ENCODE assay signal across 9 mouse cellular contexts in the genomic region with DNA sequence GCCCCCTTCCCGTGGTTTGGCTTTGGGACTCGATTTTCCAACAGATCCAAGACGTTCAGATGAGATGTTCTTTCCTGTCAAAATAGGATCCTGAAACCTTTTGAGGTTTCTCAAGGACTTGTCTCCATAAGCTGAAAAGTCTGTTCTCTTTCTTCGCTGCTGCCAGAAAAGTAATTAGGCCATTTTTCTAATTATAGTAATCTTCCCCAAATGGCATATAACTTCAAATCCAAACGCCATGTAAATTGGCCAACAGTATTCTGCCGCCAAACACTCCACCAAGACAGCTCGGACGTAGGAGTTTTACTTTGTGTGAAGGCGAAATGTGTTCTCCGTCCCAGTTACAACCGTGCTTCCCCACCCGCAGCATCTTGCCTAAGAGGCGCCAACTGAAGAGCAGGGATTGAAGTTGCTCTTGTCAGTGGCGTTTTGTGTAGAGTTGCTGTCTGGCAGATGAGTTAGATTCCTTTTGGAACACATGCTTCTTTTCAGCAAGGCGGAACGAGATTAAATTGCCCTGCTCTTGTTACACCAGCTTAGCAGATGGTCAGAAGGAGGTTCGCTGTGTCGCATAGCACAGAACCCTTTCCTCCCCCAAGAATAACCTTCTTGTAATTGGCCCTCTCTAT.
DNase-seq lines count a peak whose midpoint lies in the region; ATAC-seq lines count a peak whose summit lies in the region.
"Had no signal": no experiment of that assay in that cellular context is flagged by ENCODE, and none has a peak within 500 bp of the region (broad histone marks: within the 10 kb centered on the region; RNA-seq: fewer than 3 reads in every experiment).

No protein-coding gene starts in this region.

- no peaks in the 10 kb centered on the region for H3K4me1 ChIP-seq in neural tube, embryonic 11.5 days (ENCODE audit: control insufficient read depth, insufficient read depth, low read length)
- peaks cover 40% of the 10 kb centered on the region for H3K4me1 ChIP-seq in embryonic facial prominence, embryonic 10.5 days
- peaks cover 17% of the 10 kb centered on the region; the same call in 1 of the 2 replicates for H3K4me1 ChIP-seq in intestine, embryonic 14.5 days (replicated peaks; ENCODE audit: control insufficient read depth, insufficient read depth, low read length)
- no peaks in the 10 kb centered on the region for H3K4me1 ChIP-seq in liver, embryonic 16.5 days (ENCODE audit: control insufficient read depth, low read depth, low read length)

- ATAC-seq in neural tube, embryonic 11.5 days (ENCODE audit: insufficient read depth, low FRiP score, low TSS enrichment): peak; percentile 41; the same call in 1 of the 2 replicates
- ATAC-seq in intestine, embryonic 14.5 days (replicated peaks; ENCODE audit: low FRiP score, low TSS enrichment, low read depth): no peak; the same call in 1 of the 2 replicates
- ATAC-seq in liver, embryonic 16.5 days (ENCODE audit: low read depth): no peak
- no peak for ATAC-seq in granulocyte monocyte progenitor cell, adult 5-6 weeks (replicated peaks; ENCODE audit: poor library complexity, severe bottlenecking)

- H3K27ac ChIP-seq in neural tube, embryonic 11.5 days (ENCODE audit: low read depth, low read length): 0 out of 2 replicates have a peak overlapping the region, but pooled peaks have one; percentile 10
- peak overlapping the region; percentile 80 for H3K27ac ChIP-seq in embryonic facial prominence, embryonic 10.5 days (replicated peaks)
- H3K27ac ChIP-seq in intestine, embryonic 14.5 days (ENCODE audit: low read depth): peak overlapping the region; percentile 52
- H3K27ac ChIP-seq in liver, embryonic 16.5 days (ENCODE audit: low read length): no peak overlapping the region
- H3K27ac ChIP-seq: macrophage had no signal

- H3K4me3 ChIP-seq in neural tube, embryonic 11.5 days (ENCODE audit: low read depth, low read length): peak overlapping the region; percentile 14
- H3K4me3 ChIP-seq in embryonic facial prominence, embryonic 10.5 days: peak overlapping the region; percentile 45
- peak overlapping the region; percentile 22 for H3K4me3 ChIP-seq in intestine, embryonic 14.5 days (ENCODE audit: low read depth, low read length)
- no peak overlapping the region for H3K4me3 ChIP-seq in liver, embryonic 16.5 days (ENCODE audit: low read depth, low read length)

- no peaks in the 10 kb centered on the region for H3K36me3 ChIP-seq in neural tube, embryonic 11.5 days (ENCODE audit: control insufficient read depth, insufficient read depth, low read length)
- H3K36me3 ChIP-seq in embryonic facial prominence, embryonic 10.5 days (replicated peaks): no peaks in the 10 kb centered on the region
- no peaks in the 10 kb centered on the region for H3K36me3 ChIP-seq in intestine, embryonic 14.5 days (ENCODE audit: control insufficient read depth, insufficient read depth, low read length)
- H3K36me3 ChIP-seq in liver, embryonic 16.5 days (ENCODE audit: control insufficient read depth, insufficient read depth): no peaks in the 10 kb centered on the region

- H3K9me3 ChIP-seq in neural tube, embryonic 11.5 days (ENCODE audit: control insufficient read depth, low read length): no peaks in the 10 kb centered on the region
- no peaks in the 10 kb centered on the region for H3K9me3 ChIP-seq in embryonic facial prominence, embryonic 10.5 days
- no peaks in the 10 kb centered on the region for H3K9me3 ChIP-seq in intestine, embryonic 14.5 days (ENCODE audit: control insufficient read depth, low read length)
- no peaks in the 10 kb centered on the region for H3K9me3 ChIP-seq in liver, embryonic 16.5 days (replicated peaks; ENCODE audit: control insufficient read depth, low read length)

- no peaks in the 10 kb centered on the region for H3K27me3 ChIP-seq in neural tube, embryonic 11.5 days (ENCODE audit: control insufficient read depth, insufficient read depth, low read length)
- H3K27me3 ChIP-seq in embryonic facial prominence, embryonic 10.5 days (replicated peaks; ENCODE audit: low read depth, poor library complexity, severe bottlenecking): no peaks in the 10 kb centered on the region
- no peaks in the 10 kb centered on the region for H3K27me3 ChIP-seq in intestine, embryonic 14.5 days (replicated peaks; ENCODE audit: control insufficient read depth, insufficient read depth, low read length)
- H3K27me3 ChIP-seq in liver, embryonic 16.5 days (ENCODE audit: control insufficient read depth, insufficient read depth, low read depth, low read length): peaks cover 3% of the 10 kb centered on the region

- peak overlapping the region; percentile 49 for H3K4me2 ChIP-seq in neural tube, embryonic 11.5 days (ENCODE audit: low read depth)
- peak overlapping the region; percentile 58 for H3K4me2 ChIP-seq in intestine, embryonic 14.5 days (ENCODE audit: low read length)
- H3K4me2 ChIP-seq in liver, embryonic 16.5 days (ENCODE audit: low read depth, low read length): 0 out of 2 replicates have a peak overlapping the region, but pooled peaks have one; percentile 20

- H3K9ac ChIP-seq in neural tube, embryonic 11.5 days (ENCODE audit: low read length): peak overlapping the region; percentile 39
- H3K9ac ChIP-seq in intestine, embryonic 14.5 days (ENCODE audit: low read length): 0 out of 2 replicates have a peak overlapping the region, but pooled peaks have one; percentile 20
- H3K9ac ChIP-seq in liver, embryonic 16.5 days (ENCODE audit: low read depth, low read length): no peak overlapping the region

- DNase-seq in neural tube, embryonic 11.5 days (ENCODE audit: low spot score): peak; percentile 33
- no peak for DNase-seq in neural tube, embryonic 10.5 days (ENCODE audit: extremely low spot score, low spot score)
- DNase-seq in embryonic facial prominence, embryonic 10.5 days (ENCODE audit: low spot score): peak; percentile 64
- peak; percentile 72 for DNase-seq in intestine, embryonic 14.5 days (ENCODE audit: low spot score)
- DNase-seq in skeletal muscle tissue, adult 2 months (ENCODE audit: low read depth, low spot score): peak; percentile 23
- no peak for DNase-seq in ovary, adult 18-20 months (ENCODE audit: low spot score)

- WGBS in neural tube, embryonic 11.5 days: 19% methylated on average over 18 of the region's 18 CpGs
- 18% methylated on average over 18 of the region's 18 CpGs for WGBS in embryonic facial prominence, embryonic 10.5 days
- 13% methylated on average over 18 of the region's 18 CpGs for WGBS in intestine, embryonic 14.5 days
- WGBS in liver, embryonic 16.5 days (ENCODE audit: insufficient replicate concordance): 32% methylated on average over 18 of the region's 18 CpGs

Comparison
In these comparisons a context has a peak if more than half of its experiments do, and no peak if none do; other contexts are left out.
1. DNase-seq: peak in neural tube, embryonic 11.5 days (single experiment), embryonic facial prominence, embryonic 10.5 days (single experiment), intestine, embryonic 14.5 days (single experiment) and skeletal muscle tissue, adult 2 months (single experiment); none in neural tube, embryonic 10.5 days (single experiment) and ovary, adult 18-20 months (single experiment).
2. Peak in every context shown above with its lines, with median percentiles within 50 percentile points of each other: H3K4me2 ChIP-seq.